Mouse (Mus musculus) olfactory bulb, adult 2 months (tissue): Measurements from ENCODE around the gene Pde1a.

Source experiments
- CTCF ChIP-seq: fragments of 200-500 bp; IDR thresholded peaks from 2 replicates; pipeline ENCODE4 v1.5.1; 2012; ENCODE audit warnings: low read depth, mild to moderate bottlenecking, low read length, moderate library complexity; ENCODE audit not compliant: insufficient read depth
- POLR2A ChIP-seq: fragments of 200-500 bp; IDR thresholded peaks from 2 replicates; pipeline ENCODE4 v1.6.1; 2012; ENCODE audit warnings: mild to moderate bottlenecking, low read depth, low read length, moderate library complexity; ENCODE audit not compliant: insufficient read depth

DNA sequence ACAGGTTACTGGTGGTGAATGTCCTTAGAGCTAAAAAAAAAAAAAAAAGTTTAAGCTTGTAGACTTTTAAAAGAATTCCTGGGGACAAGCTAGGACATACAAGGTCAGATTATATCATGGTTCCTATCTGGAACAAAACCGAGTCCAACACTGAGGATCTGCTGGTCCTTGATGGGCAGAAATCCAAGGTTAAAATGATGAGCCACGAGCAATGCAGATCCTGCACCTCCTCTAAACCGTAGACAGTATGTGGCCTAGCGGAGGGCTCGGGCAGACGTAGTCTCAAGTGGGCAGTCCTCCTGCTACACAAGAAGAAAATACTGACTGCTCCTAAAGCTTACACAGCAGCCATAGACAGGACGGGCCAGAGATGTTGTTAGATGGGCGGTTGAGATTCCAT, 238.5 kb downstream of the Pde1a start:
- no peak for TF ChIP-seq POLR2A
- TF ChIP-seq CTCF: no peak
